Mouse (Mus musculus): Measurements from ENCODE around the gene Cdc20b. TPM values are rescaled to one million over a fixed set of nuclear protein-coding genes. Genes with fewer than 3 reads are reported as not detected.
A peak's percentile ranks its signal among the peaks of the same experiment; 100 is the strongest.

Gene Cdc20b
- not detected in 2 replicates for polyA plus RNA-seq (2015; fragmentation: Nextera tagmentation; extraction: Ambion mirVana)

- Histone ChIP-seq H3K9ac (ENCODE audit: low read depth, low read length) (peak within 1 kb of the TSS; percentile 24; the same call in 1 of the 2 replicates), H3K4me1 (replicated peaks; ENCODE audit: insufficient read depth, low read length) (0 out of 2 replicates have a peak, but pooled peaks cover 3% of the 10 kb centered on the region), H3K4me2 (ENCODE audit: low read length) (peak within 1 kb of the TSS; percentile 64), H3K9me3 (replicated peaks; ENCODE audit: low read length) (no peaks in the 10 kb centered on the region), H3K4me3 (replicated peaks; ENCODE audit: low read depth, low read length) (peak within 1 kb of the TSS; percentile 41), H3K27ac (no peak within 1 kb of the TSS), H3K27me3 (ENCODE audit: insufficient read depth, low read length) (peaks cover 17% of the 10 kb centered on the region), H3K36me3 (ENCODE audit: insufficient read depth, low read length) (no peaks in the 10 kb centered on the region)
- TF ChIP-seq CTCF (IDR thresholded peaks at IDR 0.05; ENCODE audit: low read depth): no peak
- under 1% methylated on average over 46 of the region's 46 CpGs for WGBS
- ATAC-seq (replicated peaks; ENCODE audit: low FRiP score, low read depth) (0 out of 2 replicates have a peak, but pooled peaks have one; percentile 9), DNase-seq (ENCODE audit: low spot score) (peak; percentile 43)
Measured at GRCm38 (mm10) chr13:113034950-113035421, at the start of gene Cdc20b. Gene Cdc20b (plus strand): TSS chr13:113035111.

- Histone ChIP-seq H3K27ac (no peak overlapping the region), H3K9me3 (replicated peaks; ENCODE audit: low read length) (no peaks in the 10 kb centered on the region), H3K36me3 (ENCODE audit: insufficient read depth, low read length) (no peaks in the 10 kb centered on the region), H3K9ac (ENCODE audit: low read depth, low read length) (no peak overlapping the region), H3K4me3 (replicated peaks; ENCODE audit: low read depth, low read length) (0 out of 2 replicates have a peak overlapping the region, but pooled peaks have one; percentile 49), H3K4me2 (ENCODE audit: low read length) (peak overlapping the region; percentile 99; the same call in 1 of the 2 replicates), H3K27me3 (ENCODE audit: insufficient read depth, low read length) (peaks cover 42% of the 10 kb centered on the region), H3K4me1 (replicated peaks; ENCODE audit: insufficient read depth, low read length) (peaks cover 17% of the 10 kb centered on the region)
- WGBS: 14% methylated on average over 18 of the region's 18 CpGs
- no peak for TF ChIP-seq CTCF (IDR thresholded peaks at IDR 0.05; ENCODE audit: low read depth)
- ATAC-seq (replicated peaks; ENCODE audit: low FRiP score, low read depth) (no peak), DNase-seq (ENCODE audit: low spot score) (no peak)
Measured at GRCm38 (mm10) chr13:112985605-112986450, 49.1 kb upstream of the Cdc20b start.

- Histone ChIP-seq H3K4me1 (replicated peaks; ENCODE audit: insufficient read depth, low read length) (peaks cover 17% of the 10 kb centered on the region), H3K27ac (no peak overlapping the region), H3K36me3 (ENCODE audit: insufficient read depth, low read length) (no peaks in the 10 kb centered on the region), H3K9ac (ENCODE audit: low read depth, low read length) (no peak overlapping the region), H3K9me3 (replicated peaks; ENCODE audit: low read length) (no peaks in the 10 kb centered on the region), H3K27me3 (ENCODE audit: insufficient read depth, low read length) (peaks cover 49% of the 10 kb centered on the region), H3K4me3 (replicated peaks; ENCODE audit: low read depth, low read length) (peak overlapping the region; percentile 49; the same call in 1 of the 2 replicates), H3K4me2 (ENCODE audit: low read length) (peak overlapping the region; percentile 99)
- DNase-seq (ENCODE audit: low spot score): no peak
- 1% methylated on average over 17 of the region's 17 CpGs for WGBS
- no peak for ATAC-seq (replicated peaks; ENCODE audit: low FRiP score, low read depth)
- no peak for TF ChIP-seq CTCF (IDR thresholded peaks at IDR 0.05; ENCODE audit: low read depth)
Measured at GRCm38 (mm10) chr13:112986451-112986950, 48.4 kb upstream of the Cdc20b start.

- Histone ChIP-seq H3K9ac (ENCODE audit: low read depth, low read length) (peak within 1 kb of the TSS; percentile 46; the same call in 1 of the 2 replicates), H3K4me3 (replicated peaks; ENCODE audit: low read depth, low read length) (peak within 1 kb of the TSS; percentile 49), H3K27ac (no peak within 1 kb of the TSS), H3K27me3 (ENCODE audit: insufficient read depth, low read length) (peaks cover 55% of the 10 kb centered on the region), H3K4me1 (replicated peaks; ENCODE audit: insufficient read depth, low read length) (peaks cover 17% of the 10 kb centered on the region), H3K4me2 (ENCODE audit: low read length) (peak within 1 kb of the TSS; percentile 99), H3K9me3 (replicated peaks; ENCODE audit: low read length) (no peaks in the 10 kb centered on the region), H3K36me3 (ENCODE audit: insufficient read depth, low read length) (no peaks in the 10 kb centered on the region)
- DNase-seq (ENCODE audit: low spot score) (peak; percentile 95), ATAC-seq (replicated peaks; ENCODE audit: low FRiP score, low read depth) (peak; percentile 93)
- TF ChIP-seq CTCF (IDR thresholded peaks at IDR 0.05; ENCODE audit: low read depth): no peak
- 0% methylated on average over 46 of the region's 47 CpGs for WGBS
Measured at GRCm38 (mm10) chr13:112987532-112987943, 47.4 kb upstream of the Cdc20b start, which contains the start of gene Ccno. Gene Ccno (plus strand): TSS chr13:112987802.

GRCm38 (mm10) chr13:112987991-112988390 is 46.9 kb upstream of the Cdc20b start:
- peak overlapping the region; percentile 99 for H3K4me2 ChIP-seq (ENCODE audit: low read length)
- H3K4me1 ChIP-seq (replicated peaks; ENCODE audit: insufficient read depth, low read length): peaks cover 17% of the 10 kb centered on the region
- H3K9ac ChIP-seq (ENCODE audit: low read depth, low read length): peak overlapping the region; percentile 46; the same call in 1 of the 2 replicates
- H3K4me3 ChIP-seq (replicated peaks; ENCODE audit: low read depth, low read length): peak overlapping the region; percentile 49
- no peaks in the 10 kb centered on the region for H3K36me3 ChIP-seq (ENCODE audit: insufficient read depth, low read length)
- peak; percentile 24 for DNase-seq (ENCODE audit: low spot score)
- no peak for TF ChIP-seq CTCF (IDR thresholded peaks at IDR 0.05; ENCODE audit: low read depth)
- no peak for ATAC-seq (replicated peaks; ENCODE audit: low FRiP score, low read depth)
- under 1% methylated on average over 35 of the region's 39 CpGs for WGBS
- H3K9me3 ChIP-seq (replicated peaks; ENCODE audit: low read length): no peaks in the 10 kb centered on the region
- H3K27ac ChIP-seq: no peak overlapping the region
- H3K27me3 ChIP-seq (ENCODE audit: insufficient read depth, low read length): peaks cover 57% of the 10 kb centered on the region

GRCm38 (mm10) chr13:112988866-112989265 is 46.0 kb upstream of the Cdc20b start:
- ATAC-seq (replicated peaks; ENCODE audit: low FRiP score, low read depth) (no peak), DNase-seq (ENCODE audit: low spot score) (peak; percentile 16)
- Histone ChIP-seq H3K36me3 (ENCODE audit: insufficient read depth, low read length) (no peaks in the 10 kb centered on the region), H3K27ac (no peak overlapping the region), H3K27me3 (ENCODE audit: insufficient read depth, low read length) (peaks cover 65% of the 10 kb centered on the region), H3K4me1 (replicated peaks; ENCODE audit: insufficient read depth, low read length) (peaks cover 22% of the 10 kb centered on the region), H3K4me2 (ENCODE audit: low read length) (peak overlapping the region; percentile 99), H3K4me3 (replicated peaks; ENCODE audit: low read depth, low read length) (peak overlapping the region; percentile 16), H3K9me3 (replicated peaks; ENCODE audit: low read length) (no peaks in the 10 kb centered on the region), H3K9ac (ENCODE audit: low read depth, low read length) (no peak overlapping the region)
- TF ChIP-seq CTCF (IDR thresholded peaks at IDR 0.05; ENCODE audit: low read depth): no peak
- 1% methylated on average over 19 of the region's 19 CpGs for WGBS

Data from kidney, postnatal 0 days (tissue).